8 mouse cellular contexts compared by ENCODE assay signal in the genomic region with DNA sequence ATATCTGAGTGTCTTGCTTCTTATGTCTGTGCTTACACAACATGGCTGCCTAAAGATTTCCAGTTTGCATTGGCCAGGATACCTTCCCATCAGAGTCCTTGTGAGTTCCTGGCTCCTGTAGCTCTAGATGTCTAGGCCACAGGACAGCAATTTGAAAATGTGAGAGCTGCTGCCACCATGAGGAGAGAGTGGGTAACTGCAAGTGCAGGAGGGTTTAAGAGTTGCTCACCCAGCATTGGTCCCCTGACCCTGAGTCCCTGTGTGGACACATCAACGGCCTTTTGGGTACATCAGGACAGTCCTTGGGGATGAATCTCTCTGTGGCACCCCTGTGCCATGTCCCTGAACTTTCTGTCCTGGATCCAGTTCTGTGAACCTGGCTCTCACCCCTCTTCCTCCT.
DNase-seq lines count a peak whose midpoint lies in the region; ATAC-seq and TF ChIP-seq lines count a peak whose summit lies in the region.

No protein-coding gene starts in this region.

- H3K9ac ChIP-seq in heart, embryonic 14.5 days (ENCODE audit: low read length), result no peak overlapping the region
- H3K9ac ChIP-seq in liver, embryonic 12.5 days, result no peak overlapping the region
- no peak overlapping the region for H3K9ac ChIP-seq in stomach, embryonic 14.5 days (replicated peaks; ENCODE audit: low read depth, low read length)

- H3K27ac ChIP-seq in bone marrow macrophage, adult 2 months (ENCODE audit: insufficient read depth, low read depth, low read length), result no peak overlapping the region
- no peak overlapping the region for H3K27ac ChIP-seq in heart, embryonic 14.5 days (replicated peaks in 1 of 2; ENCODE audit: control insufficient read depth in 1 of 2, insufficient read depth in 1 of 2, low read depth in 2 of 2, low read length in 2 of 2)
- no peak overlapping the region for H3K27ac ChIP-seq in liver, embryonic 12.5 days
- H3K27ac ChIP-seq in stomach, embryonic 14.5 days (ENCODE audit: low read length), result no peak overlapping the region

- DNase-seq in kidney, postnatal 14 days, result peak; percentile 87
- peak; percentile 75 for DNase-seq in neural tube, embryonic 10.5 days (ENCODE audit: extremely low spot score, low spot score)

- no peaks in the 10 kb centered on the region for H3K36me3 ChIP-seq in heart, embryonic 14.5 days (ENCODE audit: control insufficient read depth, insufficient read depth, low read length)
- H3K36me3 ChIP-seq in liver, embryonic 12.5 days, result peaks cover 97% of the 10 kb centered on the region
- no peaks in the 10 kb centered on the region for H3K36me3 ChIP-seq in stomach, embryonic 14.5 days (ENCODE audit: control insufficient read depth, insufficient read depth, low read length)

- TF ChIP-seq POLR2A in bone marrow macrophage, adult 2 months (IDR thresholded peaks at IDR 0.05; ENCODE audit: borderline replicate concordance, low read depth, low read length), result no peak

- H3K4me3 ChIP-seq in bone marrow macrophage, adult 2 months (ENCODE audit: insufficient read depth, low read length), result no peak overlapping the region
- no peak overlapping the region for H3K4me3 ChIP-seq in heart, embryonic 14.5 days (ENCODE audit: control insufficient read depth in 1 of 2, insufficient read depth in 1 of 2, low read depth in 1 of 2, low read length in 2 of 2)
- no peak overlapping the region for H3K4me3 ChIP-seq in liver, embryonic 12.5 days
- H3K4me3 ChIP-seq in stomach, embryonic 14.5 days (ENCODE audit: low read depth, low read length), result no peak overlapping the region

- H3K4me2 ChIP-seq in heart, embryonic 14.5 days (ENCODE audit: low read length), result no peak overlapping the region
- no peak overlapping the region for H3K4me2 ChIP-seq in liver, embryonic 12.5 days
- H3K4me2 ChIP-seq in stomach, embryonic 14.5 days (replicated peaks; ENCODE audit: low read depth, low read length), result no peak overlapping the region

- peak; percentile 39; the same call in 1 of the 2 replicates for TF ChIP-seq CTCF in bone marrow macrophage, adult 2 months (IDR thresholded peaks at IDR 0.05; ENCODE audit: low read depth, low read length)

- WGBS in heart, embryonic 14.5 days, result 22% methylated on average over 1 of the region's 1 CpGs
- 27% methylated on average over 1 of the region's 1 CpGs for WGBS in liver, embryonic 12.5 days (ENCODE audit: insufficient replicate concordance)
- WGBS in stomach, embryonic 14.5 days, result 27% methylated on average over 1 of the region's 1 CpGs

- H3K27me3 ChIP-seq in heart, embryonic 14.5 days (ENCODE audit: control insufficient read depth, insufficient read depth, low read length), result peaks cover 6% of the 10 kb centered on the region; the same call in 1 of the 2 replicates
- H3K27me3 ChIP-seq in liver, embryonic 12.5 days (replicated peaks), result no peaks in the 10 kb centered on the region
- H3K27me3 ChIP-seq in stomach, embryonic 14.5 days (ENCODE audit: control insufficient read depth, insufficient read depth, low read length), result no peaks in the 10 kb centered on the region

- peak; percentile 87 for ATAC-seq in CD4-positive, CD25-positive, alpha-beta regulatory T cell, adult 4 months
- ATAC-seq in erythroblast, adult 5-6 weeks (replicated peaks; ENCODE audit: low FRiP score, poor library complexity, severe bottlenecking), result peak; percentile 77
- ATAC-seq in heart, embryonic 14.5 days (ENCODE audit: insufficient number of reproducible peaks, insufficient read depth, low FRiP score, low read depth), result 0 out of 2 replicates have a peak, but pooled peaks have one; percentile 27
- ATAC-seq in liver, embryonic 12.5 days, result peak; percentile 65
- 0 out of 2 replicates have a peak, but pooled peaks have one; percentile 5 for ATAC-seq in stomach, embryonic 14.5 days (ENCODE audit: insufficient number of reproducible peaks, insufficient read depth, low FRiP score, low read depth)

- no peaks in the 10 kb centered on the region for H3K9me3 ChIP-seq in heart, embryonic 14.5 days (ENCODE audit: control insufficient read depth, low read length)
- H3K9me3 ChIP-seq in liver, embryonic 12.5 days (replicated peaks), result no peaks in the 10 kb centered on the region
- no peaks in the 10 kb centered on the region for H3K9me3 ChIP-seq in stomach, embryonic 14.5 days (ENCODE audit: control insufficient read depth, low read depth, low read length)

- peaks cover 20% of the 10 kb centered on the region for H3K4me1 ChIP-seq in bone marrow macrophage, adult 2 months (ENCODE audit: control insufficient read depth, insufficient read depth, low read length)
- H3K4me1 ChIP-seq in heart, embryonic 14.5 days (ENCODE audit: control insufficient read depth in 2 of 2, insufficient read depth in 2 of 2, low read length in 2 of 2), result peaks cover 3 to 9% of the 10 kb centered on the region in 2 experiments; a peak in 1 of 4 replicates
- peaks cover 50% of the 10 kb centered on the region for H3K4me1 ChIP-seq in liver, embryonic 12.5 days
- 0 out of 2 replicates have a peak, but pooled peaks cover 4% of the 10 kb centered on the region for H3K4me1 ChIP-seq in stomach, embryonic 14.5 days (ENCODE audit: control insufficient read depth, insufficient read depth, low read length)

Comparison
In these comparisons a context has a peak if more than half of its experiments do, and no peak if none do; other contexts are left out.
1. ATAC-seq: peak in every context shown above with its lines; median percentile 87 in CD4-positive, CD25-positive, alpha-beta regulatory T cell, adult 4 months; 77 in erythroblast, adult 5-6 weeks; 65 in liver, embryonic 12.5 days; 27 in heart, embryonic 14.5 days; 5 in stomach, embryonic 14.5 days.